Mouse (Mus musculus) adrenal gland, postnatal 4 days (tissue): Measurements from ENCODE around the gene Atp9a. TPM values are rescaled to one million over a fixed set of nuclear protein-coding genes. Genes with fewer than 3 reads are reported as not detected.

Source experiments
- microRNA-seq: library from miRNA; unstranded; fragments of <30 nt; microRNA quantifications from one replicate; pipeline ENCODE4 v1.2.0, GENCODE M21; 2021
- total RNA-seq, 2 experiments: library from RNA; stranded (reverse); gene quantifications; 2 replicates each; pipeline ENCODE4 v1.2.3; 2021

Atp9a gene
- total RNA-seq, 2 experiments from 2014 or later: 85.3 to 88.5 TPM

Small RNA genes within 50 kb of the gene (microRNA-seq; reads per million reads assigned to microRNA genes)
- 1.1 reads per million for gene Mir7004

Other genes with a start within 250 kb of the Atp9a start
- gene Nfatc2, start 140.8 kb downstream of the Atp9a start, total RNA-seq: 1 to 10 TPM; 4.4 to 5.0 TPM
- under 1 TPM; 0.31 to 0.59 TPM for gene Sall4, start 25.5 kb upstream of the Atp9a start, total RNA-seq
- gene Zfp64, start 213.2 kb upstream of the Atp9a start, total RNA-seq: 10 to 100 TPM; 25.7 to 26.1 TPM